Mouse (Mus musculus): ENCODE data around the gene Cryzl1.

The Cryzl1 gene

GRCm38 (mm10) chr16:91640171-91640570, 88.6 kb downstream of the Cryzl1 start:
- DNase-seq (ENCODE audit: low spot score) = no peak

- no peak for DNase-seq (ENCODE audit: low spot score)
Measured at GRCm38 (mm10) chr16:91639636-91640035, 89.1 kb downstream of the Cryzl1 start.

All from urinary bladder, postnatal 14 days (tissue).